In the genomic region with DNA sequence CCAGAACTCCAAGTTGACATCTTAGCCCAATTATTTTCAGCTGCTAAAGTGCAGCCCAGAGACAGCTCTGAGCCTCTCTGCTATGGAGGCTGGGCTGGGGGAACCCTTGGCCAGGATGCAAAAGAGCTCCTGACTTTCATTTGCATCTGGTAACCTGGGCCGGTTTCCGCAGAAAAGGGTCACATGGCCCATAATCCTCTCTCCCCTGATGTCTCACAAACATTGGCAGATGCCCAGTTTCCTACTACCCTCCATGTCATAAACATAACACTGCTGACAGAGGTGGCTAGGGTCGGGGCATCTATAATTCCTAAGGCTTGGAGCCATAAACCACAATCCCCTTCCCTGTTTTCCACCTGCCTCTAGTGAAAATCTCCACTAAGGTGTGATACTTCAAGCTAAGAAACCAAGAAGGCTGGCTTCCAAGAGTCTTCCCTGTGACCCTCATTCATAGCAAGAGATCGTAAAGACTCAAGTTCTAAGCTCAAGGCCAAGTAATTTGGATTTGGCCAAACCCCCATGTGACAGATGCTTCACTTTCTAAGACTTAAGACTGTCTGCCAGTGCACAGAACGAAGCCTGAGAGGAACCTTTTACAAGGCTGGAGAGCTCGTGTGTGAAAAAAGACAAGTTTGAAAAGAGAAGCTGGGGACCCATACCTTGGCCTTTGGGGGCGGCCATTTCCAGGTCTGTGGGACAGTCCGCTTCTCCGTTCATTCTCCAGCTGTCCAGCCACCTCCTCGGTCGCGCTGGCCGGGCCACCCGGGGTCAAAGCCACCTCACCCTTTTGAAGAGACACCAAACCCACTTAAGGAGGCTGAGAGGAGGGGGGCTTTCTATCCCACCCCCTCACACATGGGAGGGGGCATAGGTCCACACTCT, we compare ENCODE assay signal across 8 mouse cellular contexts. TPM values are rescaled to one million over a fixed set of nuclear protein-coding genes. Genes with fewer than 3 reads are reported as not detected.
DNase-seq lines count a peak whose midpoint lies in the region; ATAC-seq lines count a peak whose summit lies in the region.

No protein-coding gene starts in this region.

- peak overlapping the region; percentile 100 for H3K4me3 ChIP-seq in heart, embryonic 13.5 days
- peak overlapping the region; percentile 100 for H3K4me3 ChIP-seq in hindbrain, embryonic 12.5 days
- peak overlapping the region; percentile 100 for H3K4me3 ChIP-seq in midbrain, embryonic 12.5 days

- WGBS in heart, embryonic 13.5 days = 19% methylated on average over 14 of the region's 14 CpGs
- 18% methylated on average over 14 of the region's 14 CpGs for WGBS in hindbrain, embryonic 12.5 days
- WGBS in midbrain, embryonic 12.5 days = 14% methylated on average over 14 of the region's 14 CpGs

- peak overlapping the region; percentile 100 for H3K9ac ChIP-seq in heart, embryonic 13.5 days
- H3K9ac ChIP-seq in hindbrain, embryonic 12.5 days = peak overlapping the region; percentile 100
- peak overlapping the region; percentile 100 for H3K9ac ChIP-seq in midbrain, embryonic 12.5 days (replicated peaks)

- no peak for DNase-seq in heart, adult 8-10 months (ENCODE audit: low spot score)
- DNase-seq in 3T3-L1 (ENCODE audit: low read depth, low spot score) = peak; percentile 57
- DNase-seq in adipocyte (ENCODE audit: low spot score) = peak; percentile 46
- no peak for DNase-seq in layer of hippocampus, postnatal 36 days

- peak overlapping the region; percentile 86 for H3K27ac ChIP-seq in heart, embryonic 13.5 days (replicated peaks)
- H3K27ac ChIP-seq in hindbrain, embryonic 12.5 days = peak overlapping the region; percentile 100
- peak overlapping the region; percentile 100 for H3K27ac ChIP-seq in midbrain, embryonic 12.5 days (replicated peaks)

- peak overlapping the region; percentile 86 for H3K4me2 ChIP-seq in heart, embryonic 13.5 days
- peak overlapping the region; percentile 88 for H3K4me2 ChIP-seq in hindbrain, embryonic 12.5 days (replicated peaks)
- H3K4me2 ChIP-seq in midbrain, embryonic 12.5 days (replicated peaks) = peak overlapping the region; percentile 85

- H3K9me3 ChIP-seq in heart, embryonic 13.5 days = no peaks in the 10 kb centered on the region
- H3K9me3 ChIP-seq in hindbrain, embryonic 12.5 days (replicated peaks) = no peaks in the 10 kb centered on the region
- H3K9me3 ChIP-seq in midbrain, embryonic 12.5 days = no peaks in the 10 kb centered on the region

- no peak for ATAC-seq in heart, embryonic 13.5 days (ENCODE audit: extremely low read depth, insufficient number of reproducible peaks, low FRiP score, low TSS enrichment)
- ATAC-seq in hindbrain, embryonic 12.5 days (ENCODE audit: low FRiP score) = peak; percentile 8; the same call in 1 of the 2 replicates
- no peak for ATAC-seq in midbrain, embryonic 12.5 days (ENCODE audit: low FRiP score, low read depth)
- ATAC-seq in megakaryocyte progenitor cell, adult 5-6 weeks (replicated peaks; ENCODE audit: poor library complexity) = no peak

- peaks cover 31% of the 10 kb centered on the region for H3K4me1 ChIP-seq in heart, embryonic 13.5 days
- peaks cover 26% of the 10 kb centered on the region for H3K4me1 ChIP-seq in hindbrain, embryonic 12.5 days
- H3K4me1 ChIP-seq in midbrain, embryonic 12.5 days = peaks cover 24% of the 10 kb centered on the region

- H3K36me3 ChIP-seq in heart, embryonic 13.5 days = peaks cover 49% of the 10 kb centered on the region
- peaks cover 40% of the 10 kb centered on the region for H3K36me3 ChIP-seq in hindbrain, embryonic 12.5 days
- peaks cover 45% of the 10 kb centered on the region for H3K36me3 ChIP-seq in midbrain, embryonic 12.5 days

- no peaks in the 10 kb centered on the region for H3K27me3 ChIP-seq in heart, embryonic 13.5 days (replicated peaks)
- no peaks in the 10 kb centered on the region for H3K27me3 ChIP-seq in hindbrain, embryonic 12.5 days
- no peaks in the 10 kb centered on the region for H3K27me3 ChIP-seq in midbrain, embryonic 12.5 days

RNA-seq across cellular contexts. Expression of a gene that starts 3.6 kb away (rescaled TPM):
- polyA plus RNA-seq in heart, embryonic 13.5 days (2015; fragmentation: Nextera tagmentation; extraction: Ambion mirVana) = 51.1 and 53.1 TPM in 2 replicates
- total RNA-seq in heart, adult 8-10 months (2022) = 10 to 100 TPM; 48.6 to 59.7 (median 52.1) TPM
- 101 and 111 TPM in 2 replicates for polyA plus RNA-seq in hindbrain, embryonic 12.5 days (2016; fragmentation: Nextera tagmentation; extraction: Ambion mirVana)
- 102 and 121 TPM in 2 replicates for polyA plus RNA-seq in midbrain, embryonic 12.5 days (2016; fragmentation: Nextera tagmentation; extraction: Ambion mirVana)
- total RNA-seq in layer of hippocampus, postnatal 36 days (2021) = 100 to 1,000 TPM; 127 to 128 TPM
- 31.7 and 34.1 TPM in 2 replicates for total RNA-seq in megakaryocyte progenitor cell, adult 5-6 weeks (2015)
- total RNA-seq in megakaryocyte progenitor cell, adult 5-6 weeks (2017) = 131 and 155 TPM in 2 replicates

RNA-seq across cellular contexts. Expression of a gene that starts 19.5 kb away (rescaled TPM):
- 8.5 and 9.2 TPM in 2 replicates for polyA plus RNA-seq in heart, embryonic 13.5 days (2015; fragmentation: Nextera tagmentation; extraction: Ambion mirVana)
- total RNA-seq in heart, adult 8-10 months (2022) = 10 to 100 TPM; 17.7 to 21.1 (median 20.1) TPM
- 28.5 and 29.7 TPM in 2 replicates for polyA plus RNA-seq in hindbrain, embryonic 12.5 days (2016; fragmentation: Nextera tagmentation; extraction: Ambion mirVana)
- 24.7 and 26.6 TPM in 2 replicates for polyA plus RNA-seq in midbrain, embryonic 12.5 days (2016; fragmentation: Nextera tagmentation; extraction: Ambion mirVana)
- 100 to 1,000 TPM; 172 to 173 TPM for total RNA-seq in layer of hippocampus, postnatal 36 days (2021)
- total RNA-seq in megakaryocyte progenitor cell, adult 5-6 weeks (2015) = 19.0 and 19.1 TPM in 2 replicates
- total RNA-seq in megakaryocyte progenitor cell, adult 5-6 weeks (2017) = 19.5 and 25.6 TPM in 2 replicates

RNA-seq across cellular contexts. Expression of a gene that starts 31.2 kb away (rescaled TPM):
- polyA plus RNA-seq in heart, embryonic 13.5 days (2015; fragmentation: Nextera tagmentation; extraction: Ambion mirVana) = 36.8 and 41.2 TPM in 2 replicates
- total RNA-seq in heart, adult 8-10 months (2022) = 10 to 100 TPM; 27.0 to 28.1 (median 27.6) TPM
- 67.9 and 68.4 TPM in 2 replicates for polyA plus RNA-seq in hindbrain, embryonic 12.5 days (2016; fragmentation: Nextera tagmentation; extraction: Ambion mirVana)
- 65.5 and 69.4 TPM in 2 replicates for polyA plus RNA-seq in midbrain, embryonic 12.5 days (2016; fragmentation: Nextera tagmentation; extraction: Ambion mirVana)
- 10 to 100 TPM; 64.2 to 64.8 TPM for total RNA-seq in layer of hippocampus, postnatal 36 days (2021)
- total RNA-seq in megakaryocyte progenitor cell, adult 5-6 weeks (2015) = 15.3 and 16.3 TPM in 2 replicates
- 21.4 and 24.8 TPM in 2 replicates for total RNA-seq in megakaryocyte progenitor cell, adult 5-6 weeks (2017)

RNA-seq across cellular contexts. Expression of a gene that starts 47.4 kb away (rescaled TPM):
- polyA plus RNA-seq in heart, embryonic 13.5 days (2015; fragmentation: Nextera tagmentation; extraction: Ambion mirVana) = 0.09 TPM in 1 of 2 replicates, not detected in the other
- 1 to 10 TPM; 1.3 to 1.6 (median 1.5) TPM for total RNA-seq in heart, adult 8-10 months (2022)
- polyA plus RNA-seq in hindbrain, embryonic 12.5 days (2016; fragmentation: Nextera tagmentation; extraction: Ambion mirVana) = not detected in 2 replicates
- polyA plus RNA-seq in midbrain, embryonic 12.5 days (2016; fragmentation: Nextera tagmentation; extraction: Ambion mirVana) = not detected in 2 replicates
- 1 to 10 TPM; 1.0 to 1.2 TPM for total RNA-seq in layer of hippocampus, postnatal 36 days (2021)
- 1.5 and 2.0 TPM in 2 replicates for total RNA-seq in megakaryocyte progenitor cell, adult 5-6 weeks (2015)
- total RNA-seq in megakaryocyte progenitor cell, adult 5-6 weeks (2017) = 0.54 and 0.58 TPM in 2 replicates

RNA-seq across cellular contexts. Expression of a gene that starts 50.1 kb away (rescaled TPM):
- polyA plus RNA-seq in heart, embryonic 13.5 days (2015; fragmentation: Nextera tagmentation; extraction: Ambion mirVana) = 47.2 and 59.5 TPM in 2 replicates
- total RNA-seq in heart, adult 8-10 months (2022) = 1 to 10 TPM in 2 of 4 experiments, under 1 TPM in 2; 0.19 to 4.5 (median 1.5) TPM
- polyA plus RNA-seq in hindbrain, embryonic 12.5 days (2016; fragmentation: Nextera tagmentation; extraction: Ambion mirVana) = 30.8 and 33.5 TPM in 2 replicates
- 26.7 and 30.4 TPM in 2 replicates for polyA plus RNA-seq in midbrain, embryonic 12.5 days (2016; fragmentation: Nextera tagmentation; extraction: Ambion mirVana)
- total RNA-seq in layer of hippocampus, postnatal 36 days (2021) = under 1 TPM; 0.10 to 0.15 TPM
- total RNA-seq in megakaryocyte progenitor cell, adult 5-6 weeks (2015) = 1.1 and 2.0 TPM in 2 replicates
- 0.61 and 0.62 TPM in 2 replicates for total RNA-seq in megakaryocyte progenitor cell, adult 5-6 weeks (2017)

Comparison
In these comparisons a context has a peak if more than half of its experiments do, and no peak if none do; other contexts are left out.
1. DNase-seq: peak in 3T3-L1 (single experiment) and adipocyte (single experiment); none in heart, adult 8-10 months (single experiment) and layer of hippocampus, postnatal 36 days (0 of 2).
2. RNA of a gene that starts 19.5 kb away (total RNA-seq): 172 to 173 TPM in layer of hippocampus, postnatal 36 days; 19.0 to 25.6 TPM in megakaryocyte progenitor cell, adult 5-6 weeks and 17.7 to 21.1 TPM in heart, adult 8-10 months; every median in the first group is over 4 times any median in the second.
3. Peak in every context shown above with its lines, with median percentiles within 50 percentile points of each other: H3K27ac ChIP-seq, H3K4me2 ChIP-seq, H3K4me3 ChIP-seq and H3K9ac ChIP-seq.